Mouse (Mus musculus) CH12.LX (cell line): ENCODE data around the gene Dhodh. TPM values are rescaled to one million over a fixed set of nuclear protein-coding genes. Genes with fewer than 3 reads are reported as not detected.

Source experiments
- DNase-seq: peaks from one replicate; pipeline ENCODE4 v3.0.0-alpha.2; 2013; ENCODE audit errors: extremely low read depth
- H3K27ac ChIP-seq: 2 replicates; pipeline ENCODE4 v1.5.1; 2012; ENCODE audit warnings: low read depth, mild to moderate bottlenecking, control low read depth, moderate library complexity; ENCODE audit not compliant: insufficient read depth
- H3K27me3 ChIP-seq: replicated peaks from 2 replicates; pipeline ENCODE3; 2012; ENCODE audit warnings: inconsistent platforms
- H3K36me3 ChIP-seq, 2 experiments: replicated peaks in 1 of 2; 2 replicates each; pipeline versions ENCODE3 to v1.6.1; 2012; ENCODE audit warnings: inconsistent platforms in 1 of 2, low read length in 1 of 2, mild to moderate bottlenecking in 1 of 2, mixed read lengths in 1 of 2, moderate library complexity in 1 of 2; ENCODE audit not compliant: control insufficient read depth in 1 of 2, insufficient read depth in 1 of 2
- H3K4me1 ChIP-seq, 2 experiments: 2 replicates each; pipeline ENCODE4 v1.6.1; 2012; ENCODE audit warnings: inconsistent platforms in 1 of 2, moderate library complexity in 1 of 2; ENCODE audit not compliant: insufficient read depth in 2 of 2, control insufficient read depth in 1 of 2
- H3K4me2 ChIP-seq: 2 replicates; pipeline ENCODE4 v1.6.1; 2012; ENCODE audit warnings: low read depth, mild to moderate bottlenecking, control low read depth; ENCODE audit not compliant: poor library complexity, insufficient read depth, severe bottlenecking
- H3K4me3 ChIP-seq, 3 experiments: fragments of 150-350 bp in 1 of 3; sonication (generic) in 1 of 3; replicated peaks in 1 of 3; 2 replicates each; pipeline versions ENCODE3 to v1.5.1; 2011 to 2012; ENCODE audit warnings: low read depth in 2 of 3, low read length in 2 of 3, mild to moderate bottlenecking in 2 of 3, moderate library complexity in 2 of 3, control low read depth in 1 of 3, improper control_type of control experiment in 1 of 3, inconsistent platforms in 1 of 3, mixed read lengths in 1 of 3; ENCODE audit not compliant: poor library complexity in 1 of 3
- H3K79me2 ChIP-seq: replicated peaks from 2 replicates; pipeline ENCODE4 v1.6.1; 2012; ENCODE audit warnings: mild to moderate bottlenecking, moderate library complexity; ENCODE audit not compliant: control insufficient read depth, poor library complexity, insufficient read depth, severe bottlenecking; ENCODE audit errors: extremely low read depth
- H3K9ac ChIP-seq: 2 replicates; pipeline ENCODE4 v1.6.1; 2012; ENCODE audit warnings: low read depth, mild to moderate bottlenecking, control low read depth, moderate library complexity; ENCODE audit not compliant: insufficient read depth
- H3K9me3 ChIP-seq: replicated peaks from 2 replicates; pipeline ENCODE3; 2012; ENCODE audit warnings: low read length, inconsistent platforms, mixed read lengths
- BHLHE40 ChIP-seq: IDR thresholded peaks from 2 replicates; pipeline ENCODE4 v1.6.1; 2011; ENCODE audit warnings: mild to moderate bottlenecking, low read depth, low read length, improper control_type of control experiment
- ELF1 ChIP-seq: IDR thresholded peaks from 2 replicates; pipeline ENCODE4 v1.6.1; 2014; ENCODE audit warnings: low read depth, mild to moderate bottlenecking, inconsistent platforms, low read length, improper control_type of control experiment
- ETS1 ChIP-seq: conservative IDR thresholded peaks from 2 replicates; pipeline ENCODE4 v1.6.1; 2012; ENCODE audit warnings: low read depth, mild to moderate bottlenecking, inconsistent platforms, low read length, improper control_type of control experiment, moderate library complexity
- JUN ChIP-seq: IDR thresholded peaks from 2 replicates; pipeline ENCODE4 v1.6.1; 2011; ENCODE audit warnings: low read depth, mild to moderate bottlenecking, low read length, improper control_type of control experiment, moderate library complexity; ENCODE audit not compliant: insufficient read depth
- JUND ChIP-seq: conservative IDR thresholded peaks from 2 replicates; pipeline ENCODE4 v1.6.1; 2011; ENCODE audit warnings: low read depth, low read length, improper control_type of control experiment
- MAZ ChIP-seq: IDR thresholded peaks from 2 replicates; pipeline ENCODE4 v1.6.1; 2012; ENCODE audit warnings: low read depth, mild to moderate bottlenecking, inconsistent platforms, low read length, improper control_type of control experiment, moderate library complexity
- MEF2A ChIP-seq: IDR thresholded peaks from 2 replicates; pipeline ENCODE4 v1.6.1; 2014; ENCODE audit warnings: low read depth, mild to moderate bottlenecking, inconsistent platforms, low read length, improper control_type of control experiment, borderline replicate concordance
- PAX5 ChIP-seq: IDR thresholded peaks from 2 replicates; pipeline ENCODE4 v1.6.1; 2012; ENCODE audit warnings: low read length, inconsistent platforms, mixed read lengths
- RAD21 ChIP-seq: IDR thresholded peaks from 2 replicates; pipeline ENCODE4 v1.6.1; 2011; ENCODE audit warnings: low read depth, mild to moderate bottlenecking, low read length, improper control_type of control experiment, moderate library complexity
- RCOR1 ChIP-seq: conservative IDR thresholded peaks from 2 replicates; pipeline ENCODE4 v1.6.1; 2012; ENCODE audit warnings: low read depth, mild to moderate bottlenecking, inconsistent platforms, low read length, improper control_type of control experiment
- USF1 ChIP-seq: IDR thresholded peaks from 2 replicates; pipeline ENCODE4 v1.6.1; 2014; ENCODE audit warnings: low read depth, mild to moderate bottlenecking, inconsistent platforms, low read length, improper control_type of control experiment
- USF2 ChIP-seq: conservative IDR thresholded peaks from 2 replicates; pipeline ENCODE4 v1.6.1; 2011; ENCODE audit warnings: low read depth, low read length, improper control_type of control experiment
- ZKSCAN1 ChIP-seq: IDR thresholded peaks from 2 replicates; pipeline ENCODE4 v1.6.1; 2012; ENCODE audit warnings: low read depth, inconsistent platforms, low read length, improper control_type of control experiment, borderline replicate concordance
- ZMIZ1 ChIP-seq: IDR thresholded peaks from 2 replicates; pipeline ENCODE4 v1.6.1; 2012; ENCODE audit warnings: low read depth, mild to moderate bottlenecking, inconsistent platforms, low read length, improper control_type of control experiment
- ZNF384 ChIP-seq: IDR thresholded peaks from 2 replicates; pipeline ENCODE4 v1.6.1; 2012; ENCODE audit warnings: low read depth, low read length, improper control_type of control experiment, inconsistent platforms
- dilution Hi-C: fragments of 300-500 bp; cut with MboI; formaldehyde crosslinking; loops from 2 replicates; pipeline ENCODE4 v1.14.3; 2020; ENCODE audit warnings: low sequenced_read_pairs; ENCODE audit not compliant: extremely low pct_unique_long_range_greater_than_20kb, extremely low pct_ligation_motif_present
- in situ Hi-C: fragments of 300-500 bp; cut with MboI; formaldehyde crosslinking; loops from 3 replicates; pipeline ENCODE4 v1.14.3; 2019; ENCODE audit warnings: low sequenced_read_pairs, low pct_ligation_motif_present, low pct_unique_long_range_greater_than_20kb, mixed read lengths
- polyA plus RNA-seq: library from polyadenylated mRNA; unstranded; fragments of >175 nt; gene quantifications from 2 replicates; pipeline ENCODE4 v1.2.1, GENCODE M21; 2012; ENCODE audit warnings: low read depth; ENCODE audit not compliant: insufficient read length
- total RNA-seq, 2 experiments: library from RNA; depleted of rRNA; stranded (reverse); fragments of 300-350 nt in 1 of 2; fragments of >200 nt in 1 of 2; gene quantifications; 2 replicates each; pipeline ENCODE4 v1.2.3; 2012 to 2014

The Dhodh gene
- total and polyA plus RNA-seq, 3 experiments: 37.8 to 43.6 (median 38.5) TPM

GRCm38 (mm10) chr8:109584293-109584692, 24.2 kb downstream of the Dhodh start:
- no peak overlapping the region for H3K4me2 ChIP-seq
- in situ Hi-C loops: no loop called here
- H3K9me3 ChIP-seq: peaks cover 8% of the 10 kb centered on the region
- dilution Hi-C loops: no loop called here
- H3K9ac ChIP-seq: no peak overlapping the region
- TF ChIP-seq RAD21 (no peak), MEF2A (no peak), ZKSCAN1 (no peak), BHLHE40 (no peak), JUND (no peak), ZMIZ1 (no peak), RCOR1 (no peak)
- TF ChIP-seq, all 38 proteins: peak for 0
- Histone ChIP-seq H3K27me3 (peaks cover 11% of the 10 kb centered on the region), H3K36me3 (no peaks in the 10 kb centered on the region), H3K4me3 (no peak overlapping the region), H3K79me2 (no peaks in the 10 kb centered on the region), H3K4me1 (no peaks in the 10 kb centered on the region), H3K27ac (no peak overlapping the region)
- DNase-seq: no peak

GRCm38 (mm10) chr8:109578900-109579301, 29.6 kb downstream of the Dhodh start, which contains the start of gene Hp:
TSS of gene Hp (minus strand) at chr8:109579172.
- H3K4me1 ChIP-seq: no peaks in the 10 kb centered on the region
- H3K36me3 ChIP-seq: peaks cover 0 to 15% of the 10 kb centered on the region in 2 experiments
- no peaks in the 10 kb centered on the region for H3K79me2 ChIP-seq
- H3K27ac ChIP-seq: no peak within 1 kb of the TSS
- H3K9me3 ChIP-seq: peaks cover 5% of the 10 kb centered on the region
- dilution Hi-C loops: no loop called here
- H3K4me3 ChIP-seq: no peak within 1 kb of the TSS
- peaks cover 1% of the 10 kb centered on the region for H3K27me3 ChIP-seq
- in situ Hi-C loops: no loop called here
- no peak within 1 kb of the TSS for H3K9ac ChIP-seq
- no peak within 1 kb of the TSS for H3K4me2 ChIP-seq
- DNase-seq: no peak
- TF ChIP-seq JUN (no peak), ETS1 (no peak), JUND (no peak), ZNF384 (no peak), PAX5 (no peak), USF1 (no peak), USF2 (no peak), ELF1 (no peak), MAZ (no peak)
